In the genomic region with DNA sequence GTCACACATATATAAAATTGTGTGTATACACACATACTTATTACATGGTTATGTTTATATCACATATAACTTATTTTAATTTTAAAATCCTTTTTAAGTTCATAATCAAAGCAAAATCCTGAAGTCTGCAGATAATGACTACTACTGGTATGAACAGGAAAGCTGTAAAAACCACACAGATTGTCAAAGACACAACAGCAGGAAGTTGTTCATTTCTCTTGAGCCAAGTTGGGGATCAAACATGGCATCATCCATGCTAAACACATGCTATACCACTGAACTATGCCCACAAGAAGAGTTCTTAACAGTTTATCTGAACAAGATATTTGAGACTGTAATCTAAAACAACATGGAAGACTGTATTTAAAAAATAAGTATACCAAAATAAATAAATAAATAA, we compare ENCODE assay signal across 14 mouse cellular contexts.
"Had no signal": no experiment of that assay in that cellular context is flagged by ENCODE, and none has a peak within 500 bp of the region (broad histone marks: within the 10 kb centered on the region; RNA-seq: fewer than 3 reads in every experiment).

No protein-coding gene starts in this region.

- ATAC-seq: midbrain, embryonic 15.5 days had no signal

- H3K4me3 ChIP-seq: limb, embryonic 12.5 days; limb, embryonic 15.5 days; liver, embryonic 13.5 days; midbrain, embryonic 12.5 days; midbrain, embryonic 15.5 days; neural tube, embryonic 13.5 days; stomach, embryonic 15.5 days had no signal

- H3K27ac ChIP-seq: kidney, postnatal 0 days; limb, embryonic 12.5 days; limb, embryonic 15.5 days; liver, embryonic 13.5 days; macrophage; midbrain, embryonic 12.5 days; stomach, embryonic 15.5 days had no signal

- DNase-seq: left cerebral cortex, postnatal 4 days; liver, embryonic 13.5 days; lung, adult 2 months; spleen, adult 18-20 months; thymus, adult 18-20 months; thymus, postnatal 4 days had no signal
